Mouse (Mus musculus): ENCODE measurements around the gene Nrp1. TPM values are rescaled to one million over a fixed set of nuclear protein-coding genes. Genes with fewer than 3 reads are reported as not detected.

Nrp1 gene
- polyA plus RNA-seq, 1 experiment from 2014 or later, result 55.9 TPM

DNA sequence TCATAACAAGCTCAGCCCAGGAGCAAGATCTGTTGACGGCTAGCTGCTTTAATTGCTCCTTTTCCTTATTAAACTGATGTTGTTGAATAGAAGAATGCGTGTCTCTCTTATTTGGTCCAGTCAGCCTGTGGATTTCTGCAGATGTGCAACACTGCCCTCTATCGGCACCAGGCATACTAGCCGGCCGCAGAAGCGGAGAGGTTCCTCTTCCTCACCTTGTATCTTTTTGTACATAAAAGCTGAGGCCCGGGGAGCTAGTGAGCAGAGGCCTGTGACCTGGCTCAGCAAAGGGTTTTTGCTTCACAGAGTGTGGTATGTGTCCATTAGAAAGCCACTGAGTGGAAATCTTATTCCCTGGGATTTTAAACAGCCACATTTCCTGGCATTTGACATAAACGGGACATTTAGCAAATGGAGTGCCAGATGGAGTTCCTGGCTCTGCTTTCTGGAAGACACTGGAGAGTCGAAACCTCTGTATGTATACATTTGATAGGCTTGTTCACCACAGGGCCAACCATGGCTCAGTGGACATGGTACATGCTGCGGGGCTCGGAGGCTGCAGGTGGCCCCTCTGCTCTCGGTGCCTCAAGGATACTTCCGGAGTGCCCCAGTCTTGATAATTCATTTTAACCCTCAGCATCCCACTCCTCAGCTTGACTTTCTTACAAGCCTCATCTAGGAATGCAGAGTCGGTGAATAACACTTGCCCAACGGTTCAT, 193.2 kb downstream of the Nrp1 start:
- Histone ChIP-seq H3K27ac (no peak overlapping the region), H3K36me3 (ENCODE audit: poor library complexity, severe bottlenecking) (no peaks in the 10 kb centered on the region), H3K4me1 (0 out of 2 replicates have a peak, but pooled peaks cover 4% of the 10 kb centered on the region), H3K4me3 (no peak overlapping the region), H3K9ac (no peak overlapping the region), H3K27me3 (no peaks in the 10 kb centered on the region), H3K4me2 (no peak overlapping the region), H3K9me3 (replicated peaks) (no peaks in the 10 kb centered on the region)
- ATAC-seq, result 0 out of 2 replicates have a peak, but pooled peaks have one; percentile 50
- WGBS, result 46% methylated on average over 15 of the region's 15 CpGs

MicroRNA genes within 50 kb of the gene (microRNA counts, 519-probe panel; counts per million panel counts)
- 177 counts per million, percentile 53 among the panel's probes with 10 or more counts for microRNA mmu-miR-1903

Small RNAs within 50 kb of the gene (microRNA-seq; reads per million reads assigned to microRNA genes)
- gene Mir1903, result not detected

Data from forebrain, embryonic 13.5 days (tissue).